Mouse (Mus musculus): ENCODE data around the gene Sgpp2. TPM values are rescaled to one million over a fixed set of nuclear protein-coding genes. Genes with fewer than 3 reads are reported as not detected.

Sgpp2 gene
- polyA plus RNA-seq, 1 experiment from 2014 or later: 0.11 TPM

- 87% methylated on average over 4 of the region's 4 CpGs for WGBS
- Histone ChIP-seq H3K27me3 (replicated peaks) (no peaks in the 10 kb centered on the region), H3K9ac (no peak overlapping the region), H3K4me2 (no peak overlapping the region), H3K4me3 (no peak overlapping the region), H3K36me3 (no peaks in the 10 kb centered on the region), H3K4me1 (peaks cover 7% of the 10 kb centered on the region), H3K27ac (replicated peaks) (no peak overlapping the region), H3K9me3 (no peaks in the 10 kb centered on the region)
- ATAC-seq (ENCODE audit: extremely low read depth, insufficient number of reproducible peaks, low FRiP score, low TSS enrichment): no peak
Observed at GRCm38 (mm10) chr1:78401413-78401812, 91.3 kb downstream of the Sgpp2 start.

GRCm38 (mm10) chr1:78409396-78409795 lies 99.3 kb downstream of the Sgpp2 start:
- peaks cover 4% of the 10 kb centered on the region; the same call in 1 of the 2 replicates for H3K36me3 ChIP-seq
- WGBS: 75% methylated on average over 2 of the region's 2 CpGs
- no peak overlapping the region for H3K9ac ChIP-seq
- H3K9me3 ChIP-seq: no peaks in the 10 kb centered on the region
- H3K27ac ChIP-seq (replicated peaks): no peak overlapping the region
- no peaks in the 10 kb centered on the region for H3K27me3 ChIP-seq (replicated peaks)
- ATAC-seq (ENCODE audit: extremely low read depth, insufficient number of reproducible peaks, low FRiP score, low TSS enrichment): no peak
- no peak overlapping the region for H3K4me3 ChIP-seq
- H3K4me1 ChIP-seq: no peaks in the 10 kb centered on the region
- H3K4me2 ChIP-seq: no peak overlapping the region

- H3K4me1 ChIP-seq: no peaks in the 10 kb centered on the region
- ATAC-seq (ENCODE audit: extremely low read depth, insufficient number of reproducible peaks, low FRiP score, low TSS enrichment): no peak
- no peak overlapping the region for H3K4me2 ChIP-seq
- WGBS: 20% methylated on average over 7 of the region's 7 CpGs
- no peak overlapping the region for H3K4me3 ChIP-seq
- H3K9ac ChIP-seq: no peak overlapping the region
- H3K27me3 ChIP-seq (replicated peaks): no peaks in the 10 kb centered on the region
- peaks cover 4% of the 10 kb centered on the region; the same call in 1 of the 2 replicates for H3K36me3 ChIP-seq
- H3K9me3 ChIP-seq: no peaks in the 10 kb centered on the region
- no peak overlapping the region for H3K27ac ChIP-seq (replicated peaks)
Observed at GRCm38 (mm10) chr1:78412668-78413067, 102.5 kb downstream of the Sgpp2 start.

GRCm38 (mm10) chr1:78414421-78414820 lies 104.3 kb downstream of the Sgpp2 start:
- Histone ChIP-seq H3K36me3 (peaks cover 4% of the 10 kb centered on the region; the same call in 1 of the 2 replicates), H3K9ac (no peak overlapping the region), H3K9me3 (no peaks in the 10 kb centered on the region), H3K27me3 (replicated peaks) (no peaks in the 10 kb centered on the region), H3K4me3 (no peak overlapping the region), H3K4me2 (no peak overlapping the region), H3K27ac (replicated peaks) (no peak overlapping the region), H3K4me1 (no peaks in the 10 kb centered on the region)
- ATAC-seq (ENCODE audit: extremely low read depth, insufficient number of reproducible peaks, low FRiP score, low TSS enrichment): no peak
- 84% methylated on average over 5 of the region's 5 CpGs for WGBS

GRCm38 (mm10) chr1:78417154-78417911 lies 107.2 kb downstream of the Sgpp2 start:
- H3K9ac ChIP-seq: no peak overlapping the region
- no peak for ATAC-seq (ENCODE audit: extremely low read depth, insufficient number of reproducible peaks, low FRiP score, low TSS enrichment)
- peaks cover 16% of the 10 kb centered on the region for H3K36me3 ChIP-seq
- H3K4me1 ChIP-seq: no peaks in the 10 kb centered on the region
- no peak overlapping the region for H3K27ac ChIP-seq (replicated peaks)
- H3K4me3 ChIP-seq: no peak overlapping the region
- no peaks in the 10 kb centered on the region for H3K27me3 ChIP-seq (replicated peaks)
- WGBS: 88% methylated on average over 9 of the region's 9 CpGs
- no peak overlapping the region for H3K4me2 ChIP-seq
- no peaks in the 10 kb centered on the region for H3K9me3 ChIP-seq

- ATAC-seq (ENCODE audit: extremely low read depth, insufficient number of reproducible peaks, low FRiP score, low TSS enrichment): no peak
- WGBS: 43% methylated on average over 4 of the region's 4 CpGs
Observed at GRCm38 (mm10) chr1:78419593-78419992, 109.4 kb downstream of the Sgpp2 start.

GRCm38 (mm10) chr1:78420271-78420670 lies 110.1 kb downstream of the Sgpp2 start:
- Histone ChIP-seq H3K36me3 (peaks cover 27% of the 10 kb centered on the region), H3K9ac (no peak overlapping the region), H3K9me3 (no peaks in the 10 kb centered on the region), H3K27ac (replicated peaks) (no peak overlapping the region), H3K4me1 (peaks cover 19% of the 10 kb centered on the region), H3K27me3 (replicated peaks) (no peaks in the 10 kb centered on the region), H3K4me2 (no peak overlapping the region), H3K4me3 (no peak overlapping the region)
- 87% methylated on average over 6 of the region's 6 CpGs for WGBS
- no peak for ATAC-seq (ENCODE audit: extremely low read depth, insufficient number of reproducible peaks, low FRiP score, low TSS enrichment)

More at GRCm38 (mm10) chr1:78419593-78419992, 109.4 kb downstream of the Sgpp2 start:
- Histone ChIP-seq H3K9me3 (no peaks in the 10 kb centered on the region), H3K9ac (no peak overlapping the region), H3K27ac (replicated peaks) (no peak overlapping the region), H3K4me3 (no peak overlapping the region), H3K4me2 (no peak overlapping the region), H3K27me3 (replicated peaks) (no peaks in the 10 kb centered on the region), H3K36me3 (peaks cover 23% of the 10 kb centered on the region), H3K4me1 (peaks cover 13% of the 10 kb centered on the region)

GRCm38 (mm10) chr1:78421749-78422148 lies 111.6 kb downstream of the Sgpp2 start:
- WGBS: 91% methylated on average over 5 of the region's 5 CpGs
- Histone ChIP-seq H3K9me3 (no peaks in the 10 kb centered on the region), H3K27ac (replicated peaks) (no peak overlapping the region), H3K36me3 (peaks cover 27% of the 10 kb centered on the region), H3K4me2 (no peak overlapping the region), H3K4me3 (no peak overlapping the region), H3K27me3 (replicated peaks) (no peaks in the 10 kb centered on the region), H3K9ac (no peak overlapping the region), H3K4me1 (peaks cover 32% of the 10 kb centered on the region)
- ATAC-seq (ENCODE audit: extremely low read depth, insufficient number of reproducible peaks, low FRiP score, low TSS enrichment): no peak

- Histone ChIP-seq H3K27ac (replicated peaks) (no peak overlapping the region), H3K36me3 (peaks cover 27% of the 10 kb centered on the region), H3K27me3 (replicated peaks) (no peaks in the 10 kb centered on the region), H3K9ac (no peak overlapping the region), H3K4me2 (no peak overlapping the region), H3K9me3 (no peaks in the 10 kb centered on the region), H3K4me3 (no peak overlapping the region), H3K4me1 (peaks cover 37% of the 10 kb centered on the region)
- 72% methylated on average over 2 of the region's 2 CpGs for WGBS
- no peak for ATAC-seq (ENCODE audit: extremely low read depth, insufficient number of reproducible peaks, low FRiP score, low TSS enrichment)
Observed at GRCm38 (mm10) chr1:78422576-78422975, 112.4 kb downstream of the Sgpp2 start.

GRCm38 (mm10) chr1:78424848-78425247 lies 114.7 kb downstream of the Sgpp2 start:
- ATAC-seq (ENCODE audit: extremely low read depth, insufficient number of reproducible peaks, low FRiP score, low TSS enrichment): no peak
- H3K9me3 ChIP-seq: no peaks in the 10 kb centered on the region
- H3K27me3 ChIP-seq (replicated peaks): no peaks in the 10 kb centered on the region
- H3K9ac ChIP-seq: no peak overlapping the region
- H3K4me1 ChIP-seq: peaks cover 57% of the 10 kb centered on the region
- H3K4me2 ChIP-seq: no peak overlapping the region
- H3K27ac ChIP-seq (replicated peaks): no peak overlapping the region; the same call in 1 of the 2 replicates
- H3K4me3 ChIP-seq: no peak overlapping the region
- peaks cover 27% of the 10 kb centered on the region for H3K36me3 ChIP-seq
- 85% methylated on average over 4 of the region's 4 CpGs for WGBS

- peaks cover 27% of the 10 kb centered on the region for H3K36me3 ChIP-seq
- H3K27ac ChIP-seq (replicated peaks): peak overlapping the region; percentile 81
- WGBS: 85% methylated on average over 7 of the region's 7 CpGs
- no peak overlapping the region for H3K9ac ChIP-seq
- ATAC-seq (ENCODE audit: extremely low read depth, insufficient number of reproducible peaks, low FRiP score, low TSS enrichment): no peak
- H3K9me3 ChIP-seq: no peaks in the 10 kb centered on the region
- H3K4me1 ChIP-seq: peaks cover 57% of the 10 kb centered on the region
- no peak overlapping the region for H3K4me3 ChIP-seq
- no peaks in the 10 kb centered on the region for H3K27me3 ChIP-seq (replicated peaks)
- peak overlapping the region; percentile 31 for H3K4me2 ChIP-seq
Observed at GRCm38 (mm10) chr1:78425309-78425708, 115.2 kb downstream of the Sgpp2 start.
